Mouse (Mus musculus): ENCODE results near the gene Pdcd1lg2. TPM values are rescaled to one million over a fixed set of nuclear protein-coding genes. Genes with fewer than 3 reads are reported as not detected.

Gene Pdcd1lg2
- not detected for total RNA-seq (2021)
- long read RNA-seq, experiment 1 = 0 reads
- long read RNA-seq, experiment 2 = 0 reads

DNA sequence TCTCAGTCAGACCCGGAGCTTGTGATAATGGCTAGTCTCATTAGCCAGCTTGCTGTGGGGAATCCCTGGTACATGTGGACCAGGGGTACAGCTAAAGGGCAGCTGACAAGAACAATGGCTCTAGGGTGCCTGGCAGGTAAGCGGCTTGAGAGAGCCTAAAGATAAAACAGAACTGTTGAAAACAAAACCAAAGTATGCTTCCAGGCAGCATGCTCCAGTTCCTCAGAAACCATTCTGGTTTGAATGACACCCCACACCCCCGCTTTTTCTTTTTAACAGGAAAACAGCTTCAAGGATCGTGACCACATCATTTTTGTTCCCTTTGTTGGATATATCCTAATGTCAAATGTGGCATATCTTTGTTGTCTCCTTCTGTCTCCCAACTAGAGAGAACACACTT, at the start of gene Pdcd1lg2:
TSS of gene Pdcd1lg2 (plus strand) at position 301 of the 400 bp plus-strand sequence.
- intact Hi-C loops (cut with DNase I) = no loop called here

DNA sequence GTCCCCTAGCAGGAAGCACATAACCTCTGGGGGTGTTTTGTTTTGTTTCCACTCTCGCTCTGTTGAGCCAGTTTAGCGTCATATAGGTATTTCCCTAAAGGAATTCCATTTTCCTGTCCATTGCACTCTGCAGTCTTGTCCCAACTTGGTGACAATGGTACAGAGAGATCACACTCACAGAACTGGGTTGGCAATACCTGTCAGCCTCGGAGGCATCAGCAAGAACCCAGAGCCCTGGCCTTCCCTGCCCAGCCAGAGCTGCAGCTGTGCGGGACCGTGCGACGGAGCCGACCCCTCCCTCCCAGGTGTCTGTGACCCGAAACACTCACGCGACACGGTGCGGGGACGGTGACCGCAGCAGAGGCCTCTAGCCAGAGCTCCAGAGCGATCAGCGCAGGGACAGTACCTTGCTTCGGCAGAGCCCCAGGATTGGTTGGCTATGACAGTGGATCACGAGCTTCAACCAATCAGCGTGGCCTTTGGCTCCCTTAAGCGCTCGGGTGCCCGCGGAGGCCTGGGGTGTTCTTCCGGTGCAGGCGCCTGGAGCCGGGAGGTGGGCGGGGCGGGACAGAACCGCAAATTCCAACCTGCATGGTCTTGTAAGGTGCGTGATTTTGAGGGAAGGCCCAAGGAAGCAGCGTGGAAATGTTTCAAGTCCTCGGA, 49.1 kb upstream of the Pdcd1lg2 start:
- peak; percentile 89 to 90 for DNase-seq
- intact Hi-C loops (cut with DNase I) = loop anchor here (5.0 kb wide), 1 partner anchor 201 kb away; no protein-coding TSS in a partner anchor

More for the DNA sequence above, at the start of gene Pdcd1lg2:
- DNase-seq = no peak

DNA sequence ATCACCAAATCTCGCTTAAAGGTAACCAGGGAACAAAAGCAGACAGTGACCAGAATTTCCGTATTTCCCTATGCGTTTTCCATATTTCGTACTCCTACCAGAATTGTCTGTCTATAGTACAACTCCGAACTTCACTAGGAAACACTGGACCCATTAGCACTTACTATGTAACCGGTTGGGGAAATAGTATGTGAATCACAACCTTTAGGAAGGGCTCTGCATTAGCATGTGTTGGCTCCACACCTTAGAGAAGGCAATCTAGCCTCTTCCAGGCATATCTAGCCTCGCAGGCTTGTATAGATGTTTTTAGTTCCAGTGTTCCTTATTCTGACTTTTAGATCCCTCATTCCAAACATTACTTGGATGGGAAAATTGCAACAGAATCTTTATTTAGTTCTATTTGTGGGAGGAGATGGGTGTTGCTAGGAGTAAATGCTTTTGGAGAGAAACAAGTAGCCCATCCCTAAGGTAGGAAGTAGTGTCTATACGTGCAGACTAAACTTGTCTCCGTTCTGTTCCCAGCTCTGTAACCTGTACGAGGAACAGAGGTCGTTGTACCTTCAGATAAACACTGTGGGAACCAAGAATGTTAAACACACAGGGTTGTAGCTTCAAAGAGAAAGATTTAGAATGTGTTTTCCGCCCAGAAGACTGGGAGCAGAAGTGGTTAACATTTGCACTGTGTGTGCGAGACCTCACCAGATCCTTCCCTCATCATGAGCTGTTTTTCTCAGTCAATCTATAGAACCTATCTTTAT, 48.4 kb upstream of the Pdcd1lg2 start:
- intact Hi-C loops (cut with DNase I) = loop anchor here (5.0 kb wide), 1 partner anchor 200 kb away; no protein-coding TSS in a partner anchor
- DNase-seq = no peak

DNA sequence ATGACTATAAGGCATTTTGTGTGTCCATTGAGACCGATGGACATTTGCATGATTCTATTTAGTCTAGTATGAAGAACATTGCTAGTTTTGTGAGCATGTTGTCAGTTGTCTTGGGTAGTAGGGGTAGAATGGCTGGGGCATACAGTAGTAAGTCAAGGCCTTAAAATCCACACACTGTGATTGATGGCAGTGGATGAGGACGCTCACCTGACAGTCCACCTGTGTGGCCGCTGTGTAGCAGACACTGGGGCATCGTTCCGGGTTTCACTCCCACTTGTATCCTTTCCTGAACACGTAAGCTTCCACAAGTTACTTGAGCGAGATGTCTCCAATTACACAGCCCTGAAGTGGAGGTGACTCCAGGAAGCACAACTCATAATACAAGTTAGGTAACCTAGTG, 47.2 kb upstream of the Pdcd1lg2 start:
- no peak for DNase-seq
- intact Hi-C loops (cut with DNase I) = loop anchor here (5.0 kb wide), 1 partner anchor 199 kb away; no protein-coding TSS in a partner anchor

DNA sequence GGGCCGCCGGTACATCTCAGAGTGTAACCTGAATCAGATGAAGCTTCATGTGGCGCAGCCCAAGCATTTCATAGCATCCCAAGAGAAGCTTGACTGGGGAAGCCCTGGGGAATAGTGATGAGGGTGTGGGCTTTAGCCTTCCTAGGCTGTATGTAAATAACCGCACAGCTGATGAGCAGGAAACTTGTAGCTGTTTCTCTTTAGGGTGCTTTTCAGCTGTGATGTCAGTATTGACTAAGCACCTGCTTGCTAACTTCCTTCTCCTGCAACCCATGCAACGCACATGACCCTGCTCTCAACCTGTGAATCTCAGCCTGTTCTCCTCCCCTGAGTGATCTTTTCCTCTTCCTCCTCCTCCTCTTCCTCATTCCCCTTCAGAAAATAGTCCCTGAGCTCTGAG, 46.6 kb upstream of the Pdcd1lg2 start:
- DNase-seq = no peak
- intact Hi-C loops (cut with DNase I) = loop anchor here (5.0 kb wide), 1 partner anchor 198 kb away; no protein-coding TSS in a partner anchor

DNA sequence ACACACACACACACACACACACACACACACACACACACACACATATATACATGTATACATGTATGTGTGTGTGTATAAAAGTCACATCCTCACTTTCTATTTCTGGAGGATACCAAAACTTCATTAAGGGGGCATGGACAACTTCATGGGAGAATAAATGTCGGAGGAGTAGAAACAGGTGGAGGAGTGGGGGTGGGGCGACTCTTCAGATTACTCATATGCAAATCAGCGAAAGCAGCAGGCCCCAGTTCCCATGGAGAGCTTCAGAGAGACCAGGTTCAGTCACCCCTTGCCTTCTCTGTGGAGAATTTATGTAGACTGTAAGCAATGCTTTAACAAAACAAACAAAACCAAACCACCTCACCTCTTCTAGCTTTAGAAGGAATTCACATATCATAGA, 45.6 kb upstream of the Pdcd1lg2 start:
- intact Hi-C loops (cut with DNase I) = no loop called here
- DNase-seq = no peak

DNA sequence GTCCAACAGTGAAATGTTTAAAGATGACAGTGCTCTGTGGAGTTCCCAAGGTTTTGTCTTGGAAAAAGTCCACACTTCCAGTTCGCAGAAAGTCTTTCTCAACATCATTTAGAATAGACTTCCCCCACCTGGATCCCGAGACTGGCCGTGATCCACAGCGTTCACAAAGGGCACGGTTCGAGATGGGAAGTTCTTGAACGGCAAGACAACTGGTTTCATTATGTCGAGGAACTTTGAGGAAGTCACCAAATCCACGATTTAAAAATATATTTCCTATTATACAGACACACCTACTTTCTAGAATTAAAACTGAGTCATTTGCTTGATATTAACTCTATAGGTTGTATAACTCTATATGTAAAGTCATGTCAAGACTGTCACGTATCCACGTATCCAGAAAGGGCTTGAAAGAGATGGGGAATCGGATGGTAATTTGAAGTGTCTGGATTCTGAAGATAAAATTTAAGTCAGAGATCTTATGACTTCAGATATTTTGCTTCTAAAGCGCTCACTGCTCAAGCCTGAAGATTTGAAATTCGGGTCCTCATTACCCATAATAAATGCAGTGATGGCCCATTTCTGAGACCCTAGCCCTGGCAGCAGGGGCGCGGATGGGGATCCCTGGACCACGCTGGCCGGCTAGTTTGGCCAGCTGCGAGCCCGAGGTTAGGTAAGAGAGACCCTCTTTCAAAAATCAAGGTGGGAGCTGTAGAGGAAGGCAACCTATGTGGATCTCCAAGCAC, 44.3 kb upstream of the Pdcd1lg2 start:
- DNase-seq = no peak
- intact Hi-C loops (cut with DNase I) = no loop called here

DNA sequence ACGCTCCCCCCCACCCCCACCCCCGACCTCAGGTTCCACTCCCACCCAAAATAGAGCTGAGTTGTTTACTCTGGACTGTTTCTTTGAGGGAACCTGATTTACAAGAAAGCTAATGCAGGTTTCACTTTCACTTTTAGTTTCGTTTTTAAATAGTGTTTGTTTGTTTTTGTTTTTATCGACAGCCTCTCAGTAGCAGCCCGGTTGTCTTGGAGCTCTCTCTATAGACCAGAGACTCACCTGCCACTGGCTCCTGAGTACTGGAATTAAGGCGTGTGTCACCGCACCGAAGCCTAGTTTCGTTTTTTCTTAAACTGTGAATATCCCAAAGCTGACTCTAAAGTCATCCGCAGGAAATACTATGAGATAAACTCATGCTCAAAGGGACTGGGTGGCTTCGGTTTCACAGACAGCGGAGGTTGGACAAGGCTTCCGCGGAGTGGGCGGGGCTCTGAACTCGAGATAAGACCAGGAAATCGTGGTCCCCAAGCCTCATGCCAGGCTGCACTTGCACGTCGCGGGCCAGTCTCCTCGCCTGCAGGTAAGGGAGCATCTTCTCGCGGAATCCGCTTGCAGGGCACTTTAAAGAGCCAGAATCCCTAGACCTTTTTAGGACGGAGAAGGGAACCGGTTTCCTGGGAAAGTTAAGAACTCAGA, 43.6 kb upstream of the Pdcd1lg2 start, which contains the start of the genes Plgrkt and Cd274:
TSS of gene Plgrkt (minus strand) at position 422 of the 654 bp plus-strand sequence.
TSS of gene Cd274 (plus strand) at position 487 of the 654 bp plus-strand sequence.
- intact Hi-C loops (cut with DNase I) = no loop called here
- DNase-seq = peak; percentile 76

DNA sequence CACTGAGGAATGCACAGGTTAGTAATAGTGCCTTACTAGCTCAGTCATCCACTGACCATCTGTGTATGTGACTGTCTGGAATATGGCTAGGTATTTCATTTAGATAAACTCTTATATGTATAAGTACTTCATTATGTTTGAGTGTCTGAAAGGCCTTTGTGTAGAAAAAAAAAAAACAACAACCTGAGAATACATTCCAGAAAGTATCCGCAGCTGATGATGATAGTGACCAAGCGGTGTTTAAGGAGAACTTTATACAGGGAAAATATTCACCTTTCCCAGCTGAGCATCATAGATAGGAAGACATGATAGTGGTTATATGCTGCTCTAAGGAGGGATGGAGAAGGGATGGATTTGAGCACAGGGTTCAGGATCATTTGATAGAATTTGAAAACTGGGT, 42.7 kb upstream of the Pdcd1lg2 start:
- intact Hi-C loops (cut with DNase I) = no loop called here
- no peak for DNase-seq

DNA sequence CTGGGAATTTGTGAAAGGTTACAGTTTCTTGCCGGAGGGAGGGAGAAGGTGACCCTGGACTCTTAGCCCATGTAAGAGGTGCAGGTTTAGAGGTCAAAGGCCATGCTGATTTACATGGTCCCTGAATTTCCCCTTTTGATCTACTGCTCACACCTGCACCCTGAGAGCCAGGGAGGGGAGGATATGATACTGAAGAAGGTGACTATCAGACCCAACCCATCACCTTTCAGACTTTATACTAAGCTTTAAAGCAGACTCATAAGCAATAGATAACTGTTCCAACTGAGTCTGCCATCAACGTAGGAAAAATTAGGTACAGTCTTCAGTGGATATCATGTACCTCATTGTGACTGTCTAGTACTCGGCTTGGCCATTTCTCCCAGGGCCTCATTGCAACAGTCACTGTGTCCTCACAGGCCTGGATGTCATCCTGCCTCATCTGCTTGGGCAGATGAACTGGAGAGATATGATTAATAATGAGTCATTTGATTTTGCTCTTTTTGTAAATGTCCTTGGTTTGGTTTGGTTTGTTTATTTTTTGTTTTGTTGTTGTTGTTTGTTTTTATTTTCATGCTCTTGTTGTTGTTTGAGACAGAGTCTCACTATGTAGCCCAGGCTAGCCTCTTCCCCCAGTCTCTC, 41.9 kb upstream of the Pdcd1lg2 start:
- intact Hi-C loops (cut with DNase I) = no loop called here
- no peak for DNase-seq

DNA sequence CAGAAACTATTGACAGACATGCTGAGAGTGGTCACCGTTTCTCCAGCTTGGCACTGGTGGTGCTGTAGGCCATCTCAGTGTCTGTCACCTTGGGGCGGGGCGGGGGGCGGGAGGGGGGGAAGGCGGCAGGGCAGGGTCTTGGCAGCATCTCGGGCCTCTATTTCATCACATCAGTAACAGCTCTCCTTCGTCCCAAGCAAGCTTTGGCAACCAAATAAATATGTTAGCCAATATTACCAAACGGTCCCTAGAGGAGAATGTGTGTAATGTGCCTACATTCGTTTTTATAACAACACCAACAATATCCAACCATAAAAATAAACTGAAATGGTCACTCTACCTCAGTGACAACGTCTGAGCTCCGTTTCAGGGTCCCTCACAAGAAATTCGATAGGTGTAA, 40.6 kb upstream of the Pdcd1lg2 start:
- no peak for DNase-seq
- intact Hi-C loops (cut with DNase I) = no loop called here

DNA sequence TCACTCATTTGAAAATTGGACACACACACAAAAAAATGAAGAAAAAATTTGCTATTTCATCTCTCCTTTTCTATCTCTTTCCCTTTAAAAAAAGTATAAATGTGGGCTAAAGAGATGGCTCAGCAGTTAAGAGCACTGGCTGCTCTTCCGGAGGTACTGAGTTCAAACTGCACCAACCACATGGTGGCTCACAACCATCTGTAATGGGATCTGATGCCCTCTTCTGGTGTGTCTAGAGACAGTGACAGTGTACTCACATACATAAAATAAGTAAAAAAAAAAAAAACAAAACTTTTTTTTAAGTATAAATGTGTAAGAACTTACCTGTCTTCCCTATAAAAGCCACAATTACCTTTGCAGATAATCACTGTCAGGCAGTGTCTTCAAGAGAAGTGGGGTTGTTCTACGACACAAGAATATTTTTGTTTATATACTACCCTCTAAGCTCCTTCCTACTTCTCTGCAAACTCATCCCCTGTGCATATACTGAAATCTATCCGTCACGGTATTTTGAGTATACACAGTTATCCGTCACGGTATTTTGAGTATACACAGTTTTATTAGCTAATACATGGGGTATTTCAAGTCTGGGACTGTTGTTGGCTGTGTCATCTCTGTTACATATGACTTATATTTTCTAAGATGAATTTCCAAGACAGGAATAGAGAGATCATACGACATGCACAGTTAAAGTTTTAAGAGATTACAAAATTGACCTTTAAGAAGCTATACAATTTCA, 40.0 kb upstream of the Pdcd1lg2 start:
- intact Hi-C loops (cut with DNase I) = no loop called here

DNA sequence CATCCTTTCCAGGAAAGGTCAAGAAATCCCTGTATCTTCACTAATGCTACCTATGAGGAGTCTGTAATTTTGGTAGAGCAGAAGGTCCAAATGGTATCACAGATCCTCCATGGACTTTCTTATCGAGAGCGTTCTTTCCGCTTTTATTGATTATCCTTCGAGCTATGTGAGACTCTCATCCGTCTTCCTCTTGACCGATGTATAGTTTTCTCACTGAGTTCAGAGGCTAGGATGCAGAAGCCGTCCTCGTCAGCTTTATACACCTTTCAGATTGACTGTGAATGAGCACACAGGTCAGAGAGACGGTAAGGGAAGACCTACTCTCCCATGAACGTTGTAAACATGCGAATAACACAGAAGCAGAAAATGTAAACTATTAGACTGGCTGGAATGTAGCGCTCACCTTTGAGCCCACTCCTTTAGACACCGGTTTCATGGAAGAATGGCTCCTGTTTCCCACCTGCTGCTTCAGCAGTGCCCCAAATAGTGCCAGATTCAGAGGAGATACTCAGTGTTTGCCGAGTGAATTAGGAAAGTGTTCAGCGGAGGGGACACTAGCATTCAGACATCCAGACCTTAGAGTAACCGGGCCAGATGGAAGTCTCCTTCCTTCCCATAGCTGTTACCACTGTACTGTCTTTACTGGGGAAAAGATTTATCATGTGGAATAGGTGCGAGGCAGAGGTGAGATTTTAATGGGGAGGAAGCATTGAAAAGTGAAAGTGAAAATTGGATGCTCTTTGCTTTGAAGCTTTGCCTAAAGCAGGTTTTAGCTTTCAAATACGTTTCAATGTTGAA, 39.2 kb upstream of the Pdcd1lg2 start:
- intact Hi-C loops (cut with DNase I) = no loop called here
- DNase-seq = no peak

More for the DNA sequence above, 40.0 kb upstream of the Pdcd1lg2 start:
- no peak for DNase-seq

DNA sequence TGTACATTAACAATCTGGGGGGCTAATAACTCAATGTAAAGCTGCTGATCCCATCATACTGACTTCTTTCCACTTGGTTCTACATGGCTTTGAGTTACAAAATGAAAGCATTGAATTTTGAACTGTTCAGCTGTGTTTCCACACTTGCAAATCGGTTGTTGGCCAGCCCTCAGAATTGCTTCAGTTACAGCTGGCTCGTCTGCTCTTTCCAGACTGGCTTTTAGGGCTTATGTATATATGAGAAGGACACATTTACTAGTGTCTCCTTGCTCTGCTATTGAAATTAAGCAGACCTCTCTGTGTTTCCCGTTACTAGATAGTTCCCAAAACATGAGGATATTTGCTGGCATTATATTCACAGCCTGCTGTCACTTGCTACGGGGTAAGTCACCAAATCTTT, 38.6 kb upstream of the Pdcd1lg2 start:
- intact Hi-C loops (cut with DNase I) = no loop called here
- no peak for DNase-seq

DNA sequence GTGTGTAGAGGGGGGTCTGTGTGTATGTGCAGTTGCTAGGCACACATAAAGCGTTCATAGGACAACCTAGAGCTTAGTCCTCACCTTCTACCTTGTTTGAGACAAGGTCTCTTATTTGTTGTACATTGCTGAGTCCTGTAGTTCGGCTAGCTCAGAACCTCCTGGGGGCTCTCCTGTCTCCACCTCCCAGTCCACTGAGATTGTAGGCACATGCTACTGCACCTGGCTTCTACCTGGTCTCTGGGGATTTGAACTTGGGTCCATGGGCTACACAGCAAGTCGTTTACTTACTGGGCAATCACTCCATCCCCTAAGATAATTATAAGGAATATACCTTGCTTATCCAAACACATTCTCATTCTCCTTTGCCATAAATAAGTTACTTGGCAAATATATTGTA, 38.1 kb upstream of the Pdcd1lg2 start:
- intact Hi-C loops (cut with DNase I) = no loop called here
- DNase-seq = no peak

DNA sequence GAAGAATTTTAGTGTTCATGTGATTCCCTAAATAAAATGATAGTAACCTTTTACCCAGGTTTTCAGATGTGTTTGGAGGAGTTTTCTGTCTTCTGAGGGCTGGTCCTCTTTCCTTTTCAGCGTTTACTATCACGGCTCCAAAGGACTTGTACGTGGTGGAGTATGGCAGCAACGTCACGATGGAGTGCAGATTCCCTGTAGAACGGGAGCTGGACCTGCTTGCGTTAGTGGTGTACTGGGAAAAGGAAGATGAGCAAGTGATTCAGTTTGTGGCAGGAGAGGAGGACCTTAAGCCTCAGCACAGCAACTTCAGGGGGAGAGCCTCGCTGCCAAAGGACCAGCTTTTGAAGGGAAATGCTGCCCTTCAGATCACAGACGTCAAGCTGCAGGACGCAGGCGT, 37.3 kb upstream of the Pdcd1lg2 start:
- intact Hi-C loops (cut with DNase I) = no loop called here

DNA sequence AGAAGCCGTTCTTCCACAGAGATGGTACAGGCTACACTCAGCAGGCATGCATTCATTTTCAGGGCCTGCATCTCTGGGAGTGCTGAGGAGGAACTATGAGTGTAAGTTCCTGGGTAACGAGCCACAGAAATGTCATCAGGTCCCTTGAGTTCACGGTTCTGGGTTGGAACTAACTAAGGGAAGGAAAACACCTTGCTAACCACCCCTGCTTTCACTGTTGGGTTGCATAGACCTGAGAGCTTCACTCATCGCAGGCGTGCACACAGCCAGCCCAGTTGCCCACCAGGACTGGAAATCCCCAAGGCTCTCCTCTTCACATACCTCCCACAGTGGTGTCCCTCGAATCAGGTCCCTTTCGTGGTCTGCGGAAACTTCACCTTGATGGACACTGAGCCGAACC, 35.8 kb upstream of the Pdcd1lg2 start:
- no peak for DNase-seq
- intact Hi-C loops (cut with DNase I) = no loop called here

More for the DNA sequence above, 37.3 kb upstream of the Pdcd1lg2 start:
- no peak for DNase-seq

DNA sequence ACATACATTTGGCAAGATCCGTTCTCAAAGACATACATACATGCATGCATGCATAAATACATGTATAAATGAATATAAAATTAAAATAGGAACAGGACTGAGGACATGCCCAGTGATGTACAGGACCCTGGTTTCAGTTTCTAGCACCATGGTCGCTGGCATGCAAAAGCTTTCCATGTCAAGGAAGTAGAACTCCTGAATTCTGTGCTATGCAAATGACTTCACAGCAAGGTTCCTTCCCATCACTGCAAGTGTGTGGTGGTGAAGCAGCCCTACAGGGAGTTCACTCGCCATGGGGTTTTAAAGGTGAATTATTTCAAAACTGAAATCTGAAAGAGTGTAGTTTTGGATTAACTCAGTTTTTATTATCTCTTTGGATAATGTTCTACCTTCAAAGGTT, 34.3 kb upstream of the Pdcd1lg2 start:
- no peak for DNase-seq
- intact Hi-C loops (cut with DNase I) = no loop called here
